Mouse (Mus musculus) embryonic fibroblast, embryonic 13.5 days (primary cell): Measurements from ENCODE around the gene Tbx4. TPM values are rescaled to one million over a fixed set of nuclear protein-coding genes. Genes with fewer than 3 reads are reported as not detected.

Experiments
- H3K27ac ChIP-seq: 2 replicates; pipeline ENCODE4 v1.5.1; 2012; ENCODE audit warnings: low read length, control low read depth, inconsistent platforms; ENCODE audit not compliant: insufficient read depth
- H3K4me1 ChIP-seq: 2 replicates; pipeline ENCODE4 v1.6.1; 2011; ENCODE audit warnings: low read length; ENCODE audit not compliant: control insufficient read depth, insufficient read depth
- H3K4me3 ChIP-seq: 2 replicates; pipeline ENCODE4 v1.5.1; 2011; ENCODE audit warnings: mild to moderate bottlenecking, control low read depth, low read length; ENCODE audit not compliant: insufficient read depth
- CTCF ChIP-seq: IDR thresholded peaks from 2 replicates; pipeline ENCODE4 v1.5.1; 2011; ENCODE audit warnings: mild to moderate bottlenecking, control low read depth, low read length, moderate library complexity, borderline replicate concordance; ENCODE audit not compliant: insufficient read depth
- POLR2A ChIP-seq: IDR thresholded peaks from 2 replicates; pipeline ENCODE4 v1.6.1; 2011; ENCODE audit warnings: low read depth, mild to moderate bottlenecking, control low read depth, low read length, moderate library complexity
- polyA plus RNA-seq: library from polyadenylated mRNA; stranded (reverse); fragments of >200 nt; gene quantifications from 2 replicates; pipeline ENCODE4 v1.2.4, GENCODE M21; 2011; ENCODE audit warnings: low read depth; ENCODE audit not compliant: missing spikeins, insufficient read length

Tbx4 gene
- polyA plus RNA-seq = 2.8 and 12.0 TPM in 2 replicates

DNA sequence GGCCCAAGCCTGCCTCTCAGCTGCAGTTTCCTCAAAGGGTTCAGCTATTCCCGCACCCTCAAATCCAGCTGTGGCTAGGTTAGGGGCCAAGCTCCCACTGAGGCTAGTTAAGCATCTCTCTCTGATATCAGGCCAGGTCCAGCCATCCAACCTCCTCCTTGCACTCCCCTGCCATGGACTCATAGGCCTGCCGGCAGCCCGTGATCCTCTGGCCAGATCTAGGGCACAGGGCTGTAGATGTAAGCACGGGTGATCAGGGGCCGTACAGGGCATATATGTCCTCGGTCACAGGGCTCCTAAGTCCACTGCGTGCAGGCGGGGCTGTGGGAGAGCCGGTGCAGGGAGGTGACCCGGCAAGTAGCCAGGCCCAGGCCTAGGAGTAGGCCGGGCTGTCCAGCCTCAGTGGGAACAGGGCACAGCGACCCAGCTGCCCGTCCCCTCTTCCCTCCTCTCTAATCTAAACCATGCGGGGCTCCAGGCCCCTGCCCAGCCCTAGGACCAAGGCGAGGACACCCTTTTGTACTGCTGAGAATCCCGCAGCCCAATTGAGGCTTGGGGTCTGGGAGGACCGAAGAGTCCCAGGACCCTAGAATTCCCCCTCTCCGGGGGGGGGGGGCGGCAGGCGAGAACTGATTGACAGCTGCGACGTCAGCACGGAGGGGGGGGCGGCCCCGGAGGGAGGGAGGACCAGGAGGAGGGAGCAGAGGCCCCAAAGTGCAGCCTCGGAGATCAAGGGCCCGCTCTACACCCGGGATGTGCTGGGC is at the start of gene Tbx4:
TSS of gene Tbx4 (plus strand) at position 758 of the 764 bp plus-strand sequence.
- peak within 1 kb of the TSS; percentile 15 for H3K4me3 ChIP-seq
- no peak within 1 kb of the TSS for H3K27ac ChIP-seq
- TF ChIP-seq POLR2A (no peak), CTCF (no peak)
- no peaks in the 10 kb centered on the region for H3K4me1 ChIP-seq

DNA sequence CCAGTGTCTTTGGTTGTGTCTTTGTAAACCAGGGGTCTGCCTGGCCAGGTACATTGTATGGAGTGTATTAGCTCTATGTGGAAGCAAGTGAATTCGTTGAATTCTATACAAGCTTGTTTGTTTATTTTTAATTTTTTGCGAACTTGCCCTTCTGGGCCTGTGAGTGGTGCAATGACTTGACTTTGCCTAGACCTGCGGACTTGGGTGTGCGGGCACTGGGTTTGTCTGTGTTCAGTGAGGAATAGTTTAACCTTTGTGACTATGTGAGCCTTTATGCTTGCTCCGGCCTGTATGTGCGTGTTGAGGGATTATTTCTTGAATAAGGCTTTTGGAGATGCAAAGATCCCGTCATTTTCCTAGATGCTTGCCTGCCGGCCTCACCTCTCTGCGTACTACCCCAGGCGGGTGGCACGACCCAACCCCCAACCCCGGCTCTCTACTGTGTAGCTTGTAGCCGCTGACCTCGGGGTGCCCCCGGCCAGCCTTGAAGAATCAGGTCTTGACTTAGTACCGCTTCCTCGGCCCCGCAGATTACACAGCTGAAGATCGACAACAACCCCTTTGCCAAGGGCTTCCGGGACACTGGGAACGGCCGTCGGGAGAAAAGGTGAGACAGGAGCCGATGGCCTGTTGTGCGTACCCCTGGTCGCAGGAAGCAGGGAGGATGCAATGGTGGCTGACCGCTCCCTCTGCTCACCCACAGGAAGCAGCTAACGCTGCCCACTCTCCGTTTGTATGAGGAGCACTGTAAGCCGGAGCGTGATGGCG is 49.5 kb upstream of the Tbx4 start:
- H3K4me3 ChIP-seq = peak overlapping the region; percentile 58
- no peaks in the 10 kb centered on the region; the same call in 1 of the 2 replicates for H3K4me1 ChIP-seq
- H3K27ac ChIP-seq = no peak overlapping the region
- TF ChIP-seq POLR2A = no peak
- no peak for TF ChIP-seq CTCF

GRCm38 (mm10) chr11:85837291-85837647 is 49.0 kb upstream of the Tbx4 start:
- Histone ChIP-seq H3K4me3 (peak overlapping the region; percentile 58), H3K27ac (no peak overlapping the region), H3K4me1 (no peaks in the 10 kb centered on the region; the same call in 1 of the 2 replicates)
- TF ChIP-seq POLR2A (no peak), CTCF (no peak)

- Histone ChIP-seq H3K4me3 (peak overlapping the region; percentile 58), H3K4me1 (no peaks in the 10 kb centered on the region; the same call in 1 of the 2 replicates), H3K27ac (peak overlapping the region; percentile 24)
- TF ChIP-seq CTCF (no peak), POLR2A (no peak)
Observed at GRCm38 (mm10) chr11:85837648-85838423, 48.4 kb upstream of the Tbx4 start.

GRCm38 (mm10) chr11:85838424-85839257 is 47.6 kb upstream of the Tbx4 start:
- TF ChIP-seq CTCF (no peak), POLR2A (no peak)
- Histone ChIP-seq H3K4me1 (no peaks in the 10 kb centered on the region; the same call in 1 of the 2 replicates), H3K27ac (peak overlapping the region; percentile 24), H3K4me3 (peak overlapping the region; percentile 17; the same call in 1 of the 2 replicates)

GRCm38 (mm10) chr11:85839258-85840030 is 46.8 kb upstream of the Tbx4 start:
- no peak overlapping the region for H3K4me3 ChIP-seq
- no peak for TF ChIP-seq POLR2A
- TF ChIP-seq CTCF = no peak
- H3K27ac ChIP-seq = no peak overlapping the region
- no peaks in the 10 kb centered on the region; the same call in 1 of the 2 replicates for H3K4me1 ChIP-seq

- no peak overlapping the region for H3K4me3 ChIP-seq
- TF ChIP-seq CTCF (no peak), POLR2A (no peak)
- no peaks in the 10 kb centered on the region; the same call in 1 of the 2 replicates for H3K4me1 ChIP-seq
- no peak overlapping the region for H3K27ac ChIP-seq
Observed at GRCm38 (mm10) chr11:85840031-85840802, 46.0 kb upstream of the Tbx4 start.

DNA sequence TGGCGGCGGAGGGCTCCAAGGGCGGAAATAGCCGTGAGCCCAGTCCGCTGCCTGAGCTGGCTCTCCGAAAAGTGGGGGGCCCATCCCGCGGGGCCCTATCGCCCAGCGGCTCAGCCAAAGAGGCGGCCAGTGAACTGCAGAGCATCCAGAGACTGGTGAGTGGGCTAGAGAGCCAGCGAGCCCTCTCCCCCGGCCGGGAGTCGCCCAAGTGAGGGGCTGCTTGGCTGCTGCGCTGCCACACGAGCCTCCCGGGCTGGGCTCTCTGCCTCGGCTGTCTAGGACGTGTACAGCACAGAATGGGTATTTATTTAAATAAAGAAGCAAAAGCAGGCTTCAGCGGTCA is 45.4 kb upstream of the Tbx4 start:
- Histone ChIP-seq H3K4me1 (no peaks in the 10 kb centered on the region; the same call in 1 of the 2 replicates), H3K27ac (no peak overlapping the region), H3K4me3 (no peak overlapping the region)
- TF ChIP-seq CTCF (no peak), POLR2A (no peak)
